Mouse (Mus musculus): ENCODE measurements around the gene Atf7ip2. TPM values are rescaled to one million over a fixed set of nuclear protein-coding genes. Genes with fewer than 3 reads are reported as not detected.
A peak's percentile ranks its signal among the peaks of the same experiment; 100 is the strongest.
"Not testable (repeated sequence)": the region's sequence is repeated elsewhere in the genome, so short reads cannot be mapped to it uniquely, and the experiment has no call there.

Atf7ip2 gene
- total RNA-seq (2021): 1 to 10 TPM; 1.7 to 1.9 TPM
- long read RNA-seq, experiment 1: 0 reads
- long read RNA-seq, experiment 2: 0 reads

GRCm38 (mm10) chr16:10192679-10193506 is at the start of gene Atf7ip2:
Atf7ip2 (plus strand) TSS chr16:10192712.
- peak; percentile 84 to 87 for DNase-seq (ENCODE audit: low spot score in 2 of 2)

GRCm38 (mm10) chr16:10143166-10143565 is 49.3 kb upstream of the Atf7ip2 start:
- no peak for DNase-seq (ENCODE audit: low spot score in 2 of 2)

DNA sequence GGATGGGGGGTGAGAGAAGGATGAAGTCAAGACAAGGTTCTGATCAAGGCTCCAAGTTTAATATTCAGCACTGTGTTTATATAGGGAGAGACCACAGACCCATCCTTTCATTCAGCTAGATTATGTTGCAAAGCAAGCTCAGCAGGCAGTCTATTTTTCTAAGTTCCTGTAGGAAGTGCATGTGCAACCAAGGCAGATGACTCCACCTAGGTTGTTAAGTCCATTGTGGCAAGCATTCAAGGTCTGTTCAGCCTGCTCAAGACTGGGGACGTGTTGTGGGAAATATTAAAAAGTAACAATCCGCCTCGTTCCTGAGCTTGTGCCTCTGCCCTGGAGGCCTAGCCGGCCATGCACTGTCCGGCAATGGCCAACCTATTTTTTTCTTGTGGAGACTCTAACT is 45.1 kb upstream of the Atf7ip2 start:
- DNase-seq (ENCODE audit: low spot score in 2 of 2): no peak

DNA sequence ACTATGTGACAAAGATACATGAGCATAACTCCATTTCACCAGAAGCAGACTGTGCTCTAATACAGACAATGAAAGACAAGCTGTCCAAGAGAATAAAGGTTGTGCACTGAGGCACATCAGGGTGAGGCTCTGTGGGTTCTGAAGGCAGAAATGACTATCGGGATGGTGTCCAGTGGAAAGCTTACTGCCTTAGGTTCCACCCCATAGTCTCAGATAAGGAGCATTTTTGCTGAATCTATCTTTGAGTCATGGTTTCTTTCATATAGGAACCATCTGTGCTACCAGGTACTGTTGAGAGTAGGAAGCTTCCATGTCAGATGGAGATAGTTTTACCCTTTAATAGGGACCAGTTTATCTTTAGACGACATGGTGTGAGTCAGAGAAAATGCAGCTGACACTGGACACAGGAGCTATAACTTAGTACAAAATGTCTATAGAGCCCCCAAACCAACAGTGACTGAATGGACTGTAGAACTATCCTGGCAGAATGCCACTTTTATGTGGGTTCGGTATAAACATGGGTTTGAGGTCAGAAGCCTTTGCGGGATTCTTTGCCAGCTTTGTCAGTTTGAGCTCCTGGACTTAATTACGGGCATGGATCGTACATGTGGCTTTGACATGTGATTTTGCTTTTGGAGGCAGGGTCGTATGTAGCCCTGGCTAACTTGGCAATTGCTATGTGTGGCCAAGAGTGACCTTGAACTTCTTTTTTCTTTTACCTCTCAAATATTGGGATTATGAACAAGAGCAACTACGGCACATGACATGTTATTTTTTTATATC is 23.2 kb upstream of the Atf7ip2 start:
- no peak for DNase-seq (ENCODE audit: low spot score in 2 of 2)

DNA sequence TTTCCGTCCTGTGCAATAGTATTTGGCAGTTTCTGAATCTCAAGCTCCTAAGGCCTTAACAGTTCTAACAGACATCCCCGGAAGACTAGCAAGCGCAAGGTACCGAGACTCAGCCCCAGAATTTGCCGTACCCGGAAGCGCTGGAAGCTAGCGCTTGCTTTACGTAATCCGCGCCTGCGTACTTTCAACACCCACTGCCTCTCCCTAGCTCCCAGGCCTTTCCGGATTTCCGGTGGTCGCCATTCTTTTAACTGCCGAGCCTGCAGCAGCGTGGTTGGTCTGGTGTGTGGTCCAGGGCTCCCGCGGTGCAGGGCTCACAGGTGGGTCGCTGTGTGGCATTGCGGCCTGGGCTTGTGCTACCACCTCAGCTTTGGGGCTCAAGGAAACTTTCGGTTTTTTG is 22.5 kb upstream of the Atf7ip2 start, which contains the start of gene Rpl39l:
TSS of gene Rpl39l (plus strand) at position 222 of the 400 bp plus-strand sequence.
- DNase-seq (ENCODE audit: low spot score in 2 of 2): no peak

GRCm38 (mm10) chr16:10171276-10171675 is 21.2 kb upstream of the Atf7ip2 start:
- DNase-seq (ENCODE audit: low spot score in 2 of 2): no peak

DNA sequence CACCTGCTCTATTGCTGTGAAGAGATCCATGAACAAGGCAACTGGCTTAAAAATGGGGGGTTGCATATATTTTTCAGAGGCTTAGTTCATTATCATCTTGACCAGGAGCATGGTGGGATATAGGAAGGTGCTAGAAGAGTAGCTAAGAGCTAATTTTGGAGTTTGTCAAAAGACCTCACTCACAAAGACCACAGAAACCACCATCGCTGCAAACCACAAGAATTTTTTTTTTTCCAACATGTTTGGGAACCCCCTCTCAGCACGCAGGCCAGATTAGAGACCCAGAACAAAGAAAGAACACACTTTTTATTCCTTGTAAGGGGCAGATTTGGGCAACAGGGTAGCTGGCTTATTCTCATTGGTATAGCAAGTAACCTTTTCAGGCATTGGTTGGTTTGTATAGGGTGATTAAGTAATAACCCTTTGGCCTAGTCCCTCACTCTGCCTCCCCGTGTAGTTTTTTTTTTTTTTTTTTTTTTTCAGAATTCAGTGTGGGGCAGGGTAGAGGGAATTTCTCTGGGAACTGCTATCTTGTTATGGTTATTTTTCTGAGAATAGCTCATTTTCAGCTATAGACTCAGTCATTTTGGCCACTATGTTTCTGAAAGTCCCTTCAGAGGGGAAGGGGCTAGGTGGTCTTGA is 20.2 kb upstream of the Atf7ip2 start:
- no peak for DNase-seq (ENCODE audit: low spot score in 2 of 2)

GRCm38 (mm10) chr16:10187461-10187860 is 5.1 kb upstream of the Atf7ip2 start:
- not testable (repeated sequence) for DNase-seq (ENCODE audit: low spot score in 2 of 2)

DNA sequence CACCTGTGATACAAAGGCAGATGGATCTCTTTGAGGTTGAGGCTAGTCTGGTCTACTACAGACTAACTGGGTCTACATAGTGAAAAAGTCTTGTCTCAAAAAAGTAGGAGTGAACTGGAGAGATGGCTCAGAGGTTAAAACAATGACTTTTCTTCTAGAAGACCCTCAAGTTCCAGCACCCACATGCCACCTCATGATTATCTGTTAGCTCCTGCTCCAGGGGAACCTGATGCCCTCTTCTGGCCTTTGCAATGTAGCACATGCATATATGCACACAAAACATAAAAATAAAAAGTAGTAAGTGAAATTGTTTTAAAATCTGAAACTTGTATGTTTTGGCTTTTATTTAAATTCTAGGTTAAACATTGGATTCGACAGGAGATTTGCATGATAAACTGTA is 16.3 kb downstream of the Atf7ip2 start:
- DNase-seq (ENCODE audit: low spot score in 2 of 2): no peak

DNA sequence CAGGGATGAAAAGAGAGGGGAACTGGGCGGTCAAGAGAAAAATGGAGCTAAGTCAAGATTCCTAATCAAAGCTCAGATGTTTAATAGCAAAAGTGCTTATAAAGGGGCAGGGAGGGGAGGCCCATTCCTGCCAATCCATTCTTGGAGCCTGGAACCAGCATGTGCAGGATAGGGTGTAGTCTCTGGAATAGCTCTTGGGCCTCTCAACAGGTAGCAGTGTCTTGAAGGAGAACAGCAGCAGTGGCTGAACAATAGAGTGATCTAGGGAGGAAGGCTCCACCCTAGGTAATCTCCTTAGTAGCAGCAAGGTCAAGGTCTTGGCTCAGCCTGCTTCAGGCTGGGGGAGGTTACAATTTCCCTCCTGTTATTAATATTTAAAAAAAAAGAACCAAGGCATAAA is 23.9 kb downstream of the Atf7ip2 start:
- not testable (repeated sequence) for DNase-seq (ENCODE audit: low spot score in 2 of 2)

DNA sequence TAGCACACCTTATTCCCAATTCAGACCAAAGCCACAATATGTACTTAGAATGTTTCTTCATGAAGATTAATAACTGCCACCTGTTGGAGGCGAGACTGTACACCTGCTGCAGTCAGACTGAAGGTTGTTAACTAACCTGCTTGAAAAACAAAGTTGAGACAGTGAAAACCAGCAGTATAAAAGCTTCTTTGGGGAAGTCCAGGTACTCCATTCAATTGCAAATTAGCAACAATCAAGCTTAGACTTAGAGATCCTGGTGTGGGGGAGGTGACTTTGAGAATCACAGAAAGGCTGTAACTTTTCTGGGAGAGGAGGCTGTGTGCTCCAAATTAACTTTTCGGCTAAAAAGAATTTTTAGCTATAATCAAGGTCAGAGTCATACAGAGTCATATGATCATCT is 24.5 kb downstream of the Atf7ip2 start:
- DNase-seq (ENCODE audit: low spot score in 2 of 2): not testable (repeated sequence)

DNA sequence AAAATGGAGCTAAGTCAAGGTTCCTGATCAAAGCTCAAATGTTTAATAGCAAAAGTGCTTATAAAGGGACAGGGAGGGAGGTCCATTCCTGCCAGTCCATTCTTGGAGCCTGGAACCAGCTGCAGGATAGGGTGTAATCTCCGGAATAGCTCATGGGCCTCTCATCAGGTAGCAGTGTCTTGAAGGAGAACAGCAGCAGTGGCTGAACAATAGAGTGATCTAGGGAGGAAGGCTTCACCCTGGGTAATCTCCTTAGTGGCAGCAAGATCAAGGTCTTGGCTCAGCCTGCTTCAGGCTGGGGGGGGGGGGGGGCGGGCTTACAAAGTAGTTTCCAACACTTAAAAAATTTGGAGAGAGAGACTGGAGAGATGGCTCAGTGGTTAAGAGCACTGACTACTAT is 34.8 kb downstream of the Atf7ip2 start:
- DNase-seq (ENCODE audit: low spot score in 2 of 2): no peak

- DNase-seq (ENCODE audit: low spot score in 2 of 2): no peak
Observed at GRCm38 (mm10) chr16:10236601-10237000, 44.1 kb downstream of the Atf7ip2 start.

GRCm38 (mm10) chr16:10253993-10254392 is 61.5 kb downstream of the Atf7ip2 start:
- no peak for DNase-seq (ENCODE audit: low spot score in 2 of 2)

GRCm38 (mm10) chr16:10272256-10272655 is 79.7 kb downstream of the Atf7ip2 start:
- DNase-seq (ENCODE audit: low spot score in 2 of 2): no peak

DNA sequence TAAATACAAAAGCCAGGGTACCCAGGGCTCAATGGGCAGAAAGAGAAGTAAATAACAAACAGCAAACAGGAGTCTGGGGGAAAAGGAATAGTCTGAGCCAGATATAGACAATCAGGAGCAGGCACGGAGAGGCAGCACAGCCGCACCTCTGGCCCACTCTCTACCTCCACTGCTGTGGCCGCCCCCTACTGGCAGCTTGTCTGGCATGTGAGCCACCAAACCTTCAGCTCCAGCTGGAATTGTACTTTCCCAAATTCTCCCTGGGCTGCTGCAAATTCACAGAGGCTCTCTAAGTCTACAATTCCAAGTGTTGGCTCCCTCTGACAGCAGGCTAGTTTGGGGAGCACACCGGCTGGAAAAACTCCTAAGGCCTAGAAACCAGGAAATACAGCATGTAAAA is 82.0 kb downstream of the Atf7ip2 start:
- DNase-seq (ENCODE audit: low spot score in 2 of 2): no peak

DNA sequence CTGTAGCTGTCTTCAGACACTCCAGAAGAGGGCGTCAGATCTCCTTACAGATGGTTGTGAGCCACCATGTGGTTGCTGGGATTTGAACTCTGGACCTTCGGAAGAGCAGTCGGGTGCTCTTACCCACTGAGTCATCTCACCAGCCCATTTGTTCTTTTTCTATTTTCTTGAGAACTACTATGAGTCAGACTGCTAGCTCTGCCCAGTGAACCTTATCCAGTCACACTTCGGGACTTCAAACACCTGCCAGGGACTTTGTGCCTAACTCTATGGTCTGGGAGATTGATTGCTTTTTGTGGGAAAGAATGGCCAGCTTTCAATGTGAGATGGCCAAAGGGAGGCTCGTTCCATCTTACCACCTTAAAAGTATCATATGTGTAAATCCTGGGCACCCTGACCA is 84.3 kb downstream of the Atf7ip2 start:
- not testable (repeated sequence) for DNase-seq (ENCODE audit: low spot score in 2 of 2)

DNA sequence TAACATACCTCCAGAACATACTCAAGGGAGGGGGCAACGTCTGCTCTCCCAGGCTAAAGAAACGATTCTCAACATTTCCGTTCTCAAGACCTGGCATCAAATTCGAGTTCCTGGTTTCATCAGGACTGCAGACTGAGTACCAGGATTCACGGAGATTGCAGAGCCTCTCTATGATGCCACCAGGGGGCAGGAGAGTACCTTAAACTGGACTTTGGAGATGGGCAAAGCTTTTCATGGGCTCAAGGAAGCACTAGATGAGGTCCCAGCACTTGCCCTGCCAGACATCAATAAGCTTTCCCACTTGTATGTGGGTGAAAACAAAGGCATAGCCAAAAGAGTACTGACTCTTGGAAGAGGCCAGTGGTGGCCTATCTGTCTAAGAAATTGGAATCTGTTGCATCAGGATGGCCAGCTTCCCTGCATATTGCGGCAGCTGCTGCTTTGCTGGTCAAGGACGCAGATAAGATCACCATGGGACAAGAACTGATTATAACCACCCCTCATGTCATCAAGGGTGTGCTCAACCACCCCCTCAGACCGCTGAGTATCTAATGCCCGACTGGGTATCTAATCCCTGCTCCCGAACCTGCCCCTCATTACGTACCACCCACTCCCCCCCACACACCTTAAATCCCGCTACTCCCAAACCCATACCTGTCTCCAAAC is 87.9 kb downstream of the Atf7ip2 start:
- DNase-seq (ENCODE audit: low spot score in 2 of 2): peak; percentile 54 to 56

GRCm38 (mm10) chr16:10281890-10282289 is 89.4 kb downstream of the Atf7ip2 start:
- DNase-seq (ENCODE audit: low spot score in 2 of 2): no peak

DNA sequence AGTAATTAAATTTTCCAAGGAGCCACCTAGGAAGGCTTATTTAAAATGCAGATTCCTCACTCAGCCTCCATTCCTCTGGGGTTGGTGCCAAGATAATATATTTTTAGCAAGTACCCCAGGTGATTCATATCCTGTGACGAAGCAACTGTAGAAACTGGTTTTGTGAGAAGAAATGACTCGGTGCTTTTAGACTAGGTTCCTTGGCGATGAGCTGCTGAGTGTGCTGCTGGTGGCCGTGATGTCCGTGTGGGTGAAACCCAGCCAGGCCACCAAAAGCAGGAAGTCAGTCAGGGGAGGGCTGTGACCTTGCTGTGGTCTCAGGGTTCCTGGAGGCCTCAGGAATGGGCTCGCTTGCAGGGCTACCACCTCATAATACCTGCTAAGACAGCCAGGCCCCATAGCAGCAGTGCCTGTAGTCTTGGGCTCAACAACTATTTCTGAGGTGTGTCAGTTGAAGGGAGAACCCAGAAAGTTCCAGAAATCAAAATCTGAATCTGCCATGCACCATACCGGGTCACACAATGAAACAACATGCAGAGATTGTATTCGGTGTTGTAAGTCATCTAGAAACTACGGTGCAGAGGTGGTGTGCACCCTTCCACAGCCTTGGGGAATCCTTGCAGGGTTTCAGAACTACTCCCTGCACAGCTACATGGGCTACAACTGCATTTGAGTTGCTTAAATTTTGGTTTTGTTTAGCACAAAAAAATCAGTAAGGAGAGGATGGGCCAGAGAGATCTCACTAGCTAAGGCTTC is 94.2 kb downstream of the Atf7ip2 start:
- DNase-seq (ENCODE audit: low spot score in 2 of 2): no peak
